Mouse (Mus musculus): ENCODE measurements at regions not wholly inside any gene's neighbourhood (a gene's known extent, or its start where the extent isn't known, plus 50 kb on each side); places are given as distances from the start of the nearest gene placed in this dataset.

DNA sequence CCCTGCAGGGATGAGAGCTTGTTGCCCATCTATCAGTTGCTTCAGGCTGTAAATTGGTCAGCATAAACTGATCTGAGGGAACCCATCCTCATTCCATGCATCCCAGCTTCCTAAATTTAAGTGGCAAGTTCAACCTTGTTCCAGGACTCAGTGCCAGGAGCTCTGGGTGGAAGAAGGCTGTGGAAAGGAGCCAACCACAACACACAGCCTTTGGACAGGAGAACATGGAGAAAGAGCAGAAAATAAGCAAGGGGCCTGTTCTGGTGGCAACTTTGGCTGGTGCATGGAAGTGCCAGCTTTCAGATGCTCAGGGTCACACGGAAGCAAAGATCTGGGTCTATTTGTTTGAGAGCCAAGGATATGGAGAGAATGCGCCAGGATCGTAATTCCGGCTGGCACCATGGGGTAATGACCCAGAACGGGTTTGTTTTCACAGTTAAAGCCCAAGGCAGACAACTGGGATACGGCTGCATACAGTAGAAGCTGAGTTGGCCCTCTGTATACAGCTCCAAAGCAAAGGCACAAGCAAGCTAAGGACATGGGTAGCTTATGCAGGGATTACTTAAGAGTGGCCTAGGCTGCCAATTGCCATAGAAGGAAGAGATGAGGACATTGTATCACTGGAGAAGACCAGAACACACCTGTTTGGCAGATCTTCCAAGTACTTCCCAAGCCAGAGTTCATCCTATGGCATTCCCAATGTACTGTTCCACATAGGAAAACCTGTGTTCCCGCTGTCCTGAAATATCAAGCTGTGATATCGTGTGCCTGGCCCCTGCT is 364.2 kb upstream of the Mgmt start:
- intact Hi-C loops (cut with DNase I): no loop called here
- DNase-seq (ENCODE audit: low spot score): no peak

DNA sequence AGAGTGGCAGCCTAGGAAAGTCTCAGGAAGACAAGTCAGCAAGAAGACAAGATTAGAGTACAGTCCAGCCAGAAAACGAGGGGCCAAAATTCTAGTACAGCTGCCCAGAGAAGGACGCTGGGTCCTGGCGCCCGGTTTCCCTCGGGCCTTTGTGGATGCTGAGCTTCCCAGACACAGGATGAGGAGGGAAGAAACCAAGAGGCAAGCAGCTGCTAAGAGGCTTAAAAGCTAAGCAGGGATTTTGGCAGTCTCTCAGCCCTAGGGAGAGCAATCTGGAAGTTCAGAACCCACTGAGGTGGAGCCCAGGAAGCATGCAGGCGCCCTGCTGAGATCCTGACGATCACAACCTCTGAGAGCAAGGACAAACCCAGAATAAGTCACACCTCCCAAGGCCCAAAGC is 363.1 kb upstream of the Mgmt start:
- no peak for DNase-seq (ENCODE audit: low spot score)
- intact Hi-C loops (cut with DNase I): no loop called here

DNA sequence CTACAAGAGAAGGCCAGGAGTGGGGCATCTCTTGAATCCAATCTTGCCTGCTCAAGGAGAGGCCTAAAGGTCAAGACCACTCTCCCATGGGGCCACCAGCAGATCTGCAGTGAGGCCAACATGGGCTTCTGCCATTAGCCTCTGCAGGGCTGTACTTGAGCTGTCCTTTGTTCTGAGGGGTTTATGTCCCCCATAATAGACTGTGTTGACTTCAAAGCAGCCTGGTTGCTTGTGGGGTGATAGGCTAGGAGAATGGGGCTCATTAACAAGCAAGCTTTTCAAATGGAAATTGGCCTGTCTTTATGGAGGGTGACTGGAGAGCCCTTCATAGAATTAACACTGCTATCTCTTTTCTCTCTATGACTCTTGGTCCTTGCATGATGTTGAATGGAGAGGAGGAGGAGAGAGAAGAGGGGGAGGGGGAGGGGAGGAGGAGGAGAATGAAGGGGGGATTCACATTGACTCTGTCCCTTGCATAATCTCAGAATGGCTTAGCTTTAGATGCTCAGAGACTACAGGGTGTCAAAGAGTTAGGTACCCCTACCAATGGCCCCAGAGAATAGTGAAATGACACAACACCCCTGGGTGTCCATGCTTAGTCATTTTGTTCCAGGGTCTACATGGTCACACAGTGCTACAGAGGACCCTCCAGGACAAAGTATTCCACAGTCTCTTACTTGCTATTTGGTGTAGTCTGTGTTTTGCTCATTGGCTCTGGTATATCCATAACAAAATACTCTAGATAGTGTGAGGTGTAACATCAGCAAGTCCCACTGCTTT is 352.3 kb upstream of the Mgmt start:
- DNase-seq (ENCODE audit: low spot score): no peak
- intact Hi-C loops (cut with DNase I): no loop called here

DNA sequence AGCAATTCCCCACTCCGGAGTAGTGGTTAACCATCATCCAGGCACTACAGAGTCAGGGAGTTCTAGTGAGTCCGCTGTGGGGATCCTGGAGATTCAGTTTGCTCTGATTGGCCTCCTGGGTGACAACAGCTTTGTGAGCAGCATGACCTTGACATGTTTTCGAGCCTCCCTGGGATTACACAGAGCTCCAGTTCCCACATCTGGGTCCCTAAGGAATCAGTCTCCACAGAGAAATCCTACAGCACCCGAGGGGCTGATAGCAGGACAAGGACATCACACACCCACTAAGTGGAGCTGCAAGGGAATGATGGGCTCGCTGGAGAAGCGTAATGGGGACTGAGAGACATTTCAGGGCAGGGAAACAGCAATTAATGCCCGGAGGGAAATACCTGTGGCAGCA is 351.5 kb upstream of the Mgmt start:
- DNase-seq (ENCODE audit: low spot score): no peak
- intact Hi-C loops (cut with DNase I): no loop called here

DNA sequence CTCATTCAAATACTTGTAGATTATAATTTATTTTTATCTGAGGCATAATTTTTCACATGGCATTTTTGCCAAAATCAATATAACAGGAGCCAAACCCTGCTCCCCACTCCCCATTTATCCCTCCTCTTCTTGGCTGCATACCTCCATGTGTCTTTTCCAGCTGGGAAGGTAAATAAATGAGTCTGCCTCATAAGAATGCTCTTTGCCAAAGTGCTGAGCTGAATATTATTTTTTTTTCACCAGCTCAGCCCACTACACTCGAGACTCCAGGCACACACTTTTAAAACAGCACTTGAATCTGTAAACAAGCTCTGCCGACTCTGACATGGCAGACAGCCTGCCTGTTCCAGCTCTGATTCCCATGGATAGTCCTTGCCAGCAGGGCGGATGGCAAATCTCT is 346.6 kb upstream of the Mgmt start:
- intact Hi-C loops (cut with DNase I): no loop called here
- DNase-seq (ENCODE audit: low spot score): no peak

DNA sequence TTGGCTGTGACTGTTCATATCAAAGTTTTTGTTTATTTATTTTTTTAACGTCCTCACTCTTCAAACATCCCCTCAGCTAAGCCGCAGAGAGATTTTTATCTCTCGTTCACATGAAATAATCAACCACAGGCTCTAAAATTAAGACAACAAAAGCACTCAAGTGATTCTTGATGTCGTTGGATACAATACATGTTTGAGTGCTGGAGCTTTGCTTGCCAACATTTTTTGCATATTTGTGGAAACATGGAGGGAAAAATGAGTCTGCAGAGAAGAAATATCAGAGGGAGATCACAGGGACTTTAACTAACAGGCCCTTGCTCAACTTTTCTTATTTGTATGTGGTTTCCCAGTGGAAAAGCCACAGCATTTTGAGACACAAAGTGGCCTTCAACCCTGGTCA is 338.0 kb upstream of the Mgmt start:
- intact Hi-C loops (cut with DNase I): no loop called here
- DNase-seq (ENCODE audit: low spot score): no peak

DNA sequence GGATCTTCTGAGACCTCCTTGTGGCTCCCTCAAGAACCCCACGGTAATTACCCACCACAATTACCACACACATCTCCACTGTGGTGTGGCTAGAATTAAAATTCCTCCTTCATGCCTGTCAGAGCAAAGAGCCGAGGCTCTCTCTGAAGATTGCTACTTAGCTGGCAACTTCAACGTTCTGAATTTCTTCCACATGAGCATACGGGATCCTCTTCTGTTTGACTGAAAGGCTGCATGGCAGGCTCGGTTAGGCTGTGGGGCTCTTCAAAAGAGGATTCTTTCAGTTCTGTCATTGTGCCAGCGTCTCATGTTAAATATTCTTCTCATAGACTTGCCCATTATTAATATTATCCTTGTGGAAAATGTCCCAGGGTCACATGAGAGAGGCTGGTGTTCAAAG is 334.9 kb upstream of the Mgmt start:
- DNase-seq (ENCODE audit: low spot score): no peak
- intact Hi-C loops (cut with DNase I): no loop called here

DNA sequence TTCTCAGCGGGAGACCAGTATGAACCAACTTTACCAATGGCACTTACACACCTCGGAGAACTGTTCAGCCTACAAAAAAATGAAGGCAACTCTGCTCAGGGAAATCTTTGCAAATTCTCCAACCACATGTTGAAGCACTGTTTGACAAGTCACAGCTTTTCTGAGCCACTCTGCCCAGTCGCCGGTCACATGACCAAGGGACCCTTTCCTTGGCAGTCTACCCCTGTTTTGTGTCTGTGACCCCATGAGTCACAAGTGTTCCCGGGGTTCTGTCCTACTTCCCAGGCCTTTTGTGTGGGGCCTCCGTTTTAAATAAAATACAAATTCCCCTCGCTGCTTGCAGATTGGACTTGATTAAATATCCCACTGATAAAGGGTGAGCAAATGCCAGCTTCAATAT is 323.5 kb upstream of the Mgmt start:
- DNase-seq (ENCODE audit: low spot score): peak; percentile 5
- intact Hi-C loops (cut with DNase I): no loop called here

DNA sequence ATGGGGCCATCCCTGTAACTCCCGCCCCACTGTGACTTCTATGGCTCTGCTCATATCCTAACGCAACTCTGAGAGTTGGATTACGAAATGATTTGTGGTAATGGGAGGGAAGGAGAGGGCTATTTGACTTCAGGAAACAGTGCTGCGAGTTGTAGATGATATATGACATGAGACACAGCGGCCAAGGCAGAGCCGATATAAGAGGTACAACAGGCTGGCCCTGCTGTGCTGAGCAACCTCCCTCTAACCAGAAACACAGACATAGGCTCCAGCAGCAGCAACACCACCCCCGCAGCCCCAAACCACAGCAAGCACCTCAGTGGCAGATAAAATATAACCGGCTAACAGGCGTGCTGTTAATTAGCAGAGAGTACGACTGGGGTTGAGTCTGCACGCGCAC is 312.5 kb upstream of the Mgmt start:
- intact Hi-C loops (cut with DNase I): no loop called here
- no peak for DNase-seq (ENCODE audit: low spot score)

DNA sequence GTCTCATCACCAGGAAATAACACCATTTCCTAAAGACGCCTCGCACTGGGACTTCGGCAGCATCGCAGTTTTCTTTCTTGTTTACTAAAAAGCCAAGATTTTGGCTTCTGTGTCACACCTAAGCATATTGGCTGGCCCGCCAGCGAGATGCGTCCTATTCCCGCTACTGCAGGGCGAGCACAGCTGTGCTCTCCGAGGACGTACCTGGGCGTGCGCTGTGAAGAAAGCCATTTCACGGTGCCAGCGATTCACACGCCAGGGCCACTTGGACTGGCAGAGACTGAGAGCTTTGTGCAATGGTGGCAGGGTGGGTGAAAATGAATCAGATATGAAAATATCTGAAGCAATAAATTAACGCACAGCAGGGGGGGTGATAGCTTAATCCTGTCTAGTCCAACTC is 310.1 kb upstream of the Mgmt start:
- DNase-seq (ENCODE audit: low spot score): no peak
- intact Hi-C loops (cut with DNase I): no loop called here

DNA sequence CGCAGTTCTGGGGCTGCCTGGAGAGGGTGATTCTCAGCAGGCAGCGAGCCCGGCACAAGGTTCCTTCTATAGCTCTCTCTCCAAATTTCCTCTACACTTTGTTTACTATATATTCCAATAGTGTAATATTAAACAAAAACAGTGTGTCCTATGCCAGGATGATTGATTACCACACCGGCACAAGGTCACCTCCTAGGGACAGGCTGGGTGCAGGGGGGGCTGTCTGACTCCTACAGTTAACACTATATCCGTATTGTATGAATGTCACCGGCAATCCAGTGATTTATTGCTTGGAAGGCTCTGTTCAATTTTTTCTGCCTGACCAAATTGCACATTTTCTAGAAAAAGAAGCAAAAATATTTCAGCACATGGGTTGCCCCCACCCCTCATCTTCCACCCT is 305.9 kb upstream of the Mgmt start:
- no peak for DNase-seq (ENCODE audit: low spot score)
- intact Hi-C loops (cut with DNase I): no loop called here

DNA sequence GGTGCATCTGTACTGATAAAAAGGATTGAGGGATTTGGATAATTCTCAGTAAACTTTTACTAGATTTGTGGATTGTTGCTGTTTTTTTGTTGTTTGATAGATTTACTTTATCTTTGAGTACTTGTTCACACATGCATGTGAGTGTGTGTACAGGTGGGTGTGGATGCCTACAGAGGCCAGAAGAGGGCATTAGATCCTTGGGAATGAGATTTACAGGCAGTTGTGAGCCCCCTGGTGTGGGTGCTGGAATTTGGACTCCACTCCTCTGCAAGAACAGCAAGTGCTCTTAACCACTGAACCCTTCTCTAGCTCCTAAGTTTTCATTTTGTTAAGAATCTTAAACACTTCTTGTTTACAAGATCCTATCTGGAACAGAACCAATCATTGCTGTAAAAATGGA is 303.5 kb upstream of the Mgmt start:
- intact Hi-C loops (cut with DNase I): no loop called here
- DNase-seq (ENCODE audit: low spot score): no peak

DNA sequence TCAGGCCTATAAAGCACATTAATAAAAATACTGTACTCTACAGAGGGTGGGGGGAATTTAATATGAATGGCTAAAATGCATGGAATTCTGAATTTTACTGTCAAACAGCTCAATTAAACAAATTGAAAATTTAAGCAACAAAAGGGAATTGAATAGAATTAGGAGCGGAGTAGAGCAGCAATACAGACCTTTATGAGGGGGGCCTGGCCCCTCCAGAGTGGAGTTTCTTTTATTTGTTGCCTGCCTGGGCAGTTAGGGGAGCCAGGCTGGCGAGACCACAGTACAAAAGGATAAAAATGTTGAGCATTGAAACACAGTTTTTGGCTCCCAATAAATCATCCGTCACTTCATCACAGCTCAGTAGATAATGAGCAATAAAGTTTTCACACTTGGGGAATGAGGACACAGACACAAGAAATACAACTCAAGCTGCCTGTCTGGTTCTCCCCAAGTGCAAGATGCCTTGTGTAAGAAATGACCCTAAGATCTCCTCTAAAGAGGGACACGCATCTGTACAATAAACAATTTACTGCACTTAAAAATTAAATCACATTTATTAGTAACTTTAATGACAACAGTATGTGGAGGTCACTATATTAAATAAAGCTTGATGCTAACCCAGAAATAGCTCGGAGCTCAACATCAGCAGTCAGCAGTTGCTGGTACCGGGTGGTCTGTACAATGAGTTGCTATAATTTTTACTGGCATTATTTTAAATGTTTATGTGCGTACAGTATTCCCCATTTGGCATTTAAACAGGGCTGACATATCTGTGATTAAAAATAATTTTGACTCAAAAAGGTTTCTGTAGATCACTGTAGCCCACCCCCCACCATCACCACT is 286.9 kb upstream of the Mgmt start:
- no peak for DNase-seq (ENCODE audit: low spot score)
- intact Hi-C loops (cut with DNase I): loop anchor here (10.0 kb wide), 1 partner anchor 717 kb away; no protein-coding TSS in a partner anchor

DNA sequence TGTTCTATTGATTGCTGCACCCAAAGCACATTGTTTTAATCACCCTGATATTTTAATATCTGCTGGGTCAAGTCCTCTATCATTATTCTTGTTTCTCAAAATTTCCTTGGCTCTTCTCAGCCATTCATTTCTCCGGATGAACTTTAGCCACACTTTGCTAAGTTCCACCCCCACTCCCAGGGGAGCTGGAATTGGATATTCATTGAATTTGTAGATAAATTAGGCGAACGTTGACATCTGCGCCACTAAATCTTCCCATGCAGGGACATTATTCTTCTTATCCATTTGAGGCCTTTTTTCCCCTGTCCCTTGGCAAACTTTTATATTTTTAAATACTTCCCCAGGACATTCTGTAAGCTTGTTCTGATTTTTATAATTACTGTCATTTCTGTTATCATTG is 280.9 kb upstream of the Mgmt start:
- intact Hi-C loops (cut with DNase I): no loop called here
- peak; percentile 47 for DNase-seq (ENCODE audit: low spot score)

DNA sequence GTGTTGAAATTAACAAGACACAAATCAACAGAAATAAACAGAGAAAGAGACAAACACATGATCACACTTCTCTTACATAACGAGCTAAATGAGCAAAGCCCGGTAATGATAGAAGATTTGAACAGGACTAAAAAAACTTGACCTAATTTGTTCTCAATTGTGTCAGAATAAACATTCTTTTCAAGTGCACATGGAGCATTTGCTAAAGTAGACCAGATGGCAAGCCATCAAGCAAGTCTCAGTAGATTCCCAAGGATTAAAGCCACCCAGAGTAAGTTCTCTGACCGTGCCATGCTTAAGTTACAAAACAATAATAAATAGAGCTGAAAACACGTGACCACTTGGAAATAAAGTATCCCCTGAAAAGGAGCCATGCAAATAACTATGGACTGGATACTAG is 269.9 kb upstream of the Mgmt start:
- intact Hi-C loops (cut with DNase I): no loop called here

DNA sequence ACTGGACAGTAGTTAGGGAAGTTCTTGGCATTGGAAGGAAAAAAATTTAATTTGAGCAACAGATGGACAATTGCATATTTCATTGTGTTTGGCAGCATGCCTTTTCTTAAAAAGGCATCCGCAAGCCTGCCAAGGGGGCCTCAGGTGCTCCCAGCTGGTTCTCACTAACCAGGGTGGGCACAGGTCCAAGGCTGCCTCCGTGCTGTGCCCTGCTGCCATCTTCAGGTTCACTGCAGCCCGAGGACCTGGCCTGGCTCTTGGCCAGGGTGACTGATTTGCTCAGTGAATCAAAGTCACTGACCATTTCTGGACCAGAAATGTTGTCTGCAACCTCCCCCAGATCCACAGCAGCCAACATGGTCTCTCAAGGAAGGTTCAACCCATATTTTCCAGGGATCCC is 263.3 kb upstream of the Mgmt start:
- intact Hi-C loops (cut with DNase I): no loop called here
- DNase-seq (ENCODE audit: low spot score): no peak

More for the DNA sequence above, 269.9 kb upstream of the Mgmt start:
- DNase-seq (ENCODE audit: low spot score): no peak

DNA sequence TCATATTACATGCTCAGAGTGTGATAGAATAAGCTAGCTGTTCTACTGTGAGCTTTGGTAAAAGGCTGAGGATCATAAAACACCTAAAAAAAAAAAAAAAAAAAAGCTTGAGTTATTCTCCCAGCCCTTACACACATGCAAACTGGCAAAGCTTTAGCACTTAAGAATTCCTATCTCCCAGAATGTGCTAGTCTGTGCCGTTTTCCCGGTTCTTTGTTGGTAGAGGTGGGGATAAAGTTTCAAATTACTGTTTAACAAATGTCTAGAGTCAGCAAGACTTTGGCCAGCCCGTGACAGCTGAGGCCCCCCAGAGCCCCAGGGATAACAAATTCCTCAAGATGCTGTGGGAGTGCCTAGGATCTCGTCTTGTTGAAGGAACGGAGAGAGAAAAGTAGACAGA is 254.3 kb upstream of the Mgmt start:
- DNase-seq (ENCODE audit: low spot score): no peak
- intact Hi-C loops (cut with DNase I): no loop called here

DNA sequence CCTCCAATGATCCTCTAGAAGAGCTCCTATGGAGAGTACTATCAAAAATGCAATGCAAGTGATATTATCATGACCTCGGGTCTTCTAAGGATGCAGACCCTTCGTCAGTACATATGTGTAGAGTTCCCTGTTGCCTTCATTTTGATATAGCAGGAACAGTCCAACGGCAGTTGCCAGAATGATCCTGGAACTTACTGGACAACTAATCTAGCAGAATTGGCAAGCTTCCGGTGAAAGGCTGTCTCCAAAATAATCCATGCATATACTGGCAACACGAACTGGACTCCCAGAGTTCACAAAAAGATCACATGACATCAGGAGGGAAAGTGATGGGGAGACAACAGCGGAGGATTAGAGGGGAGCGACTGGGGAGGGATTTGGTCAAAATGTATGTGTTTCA is 253.6 kb upstream of the Mgmt start:
- intact Hi-C loops (cut with DNase I): no loop called here
- no peak for DNase-seq (ENCODE audit: low spot score)

DNA sequence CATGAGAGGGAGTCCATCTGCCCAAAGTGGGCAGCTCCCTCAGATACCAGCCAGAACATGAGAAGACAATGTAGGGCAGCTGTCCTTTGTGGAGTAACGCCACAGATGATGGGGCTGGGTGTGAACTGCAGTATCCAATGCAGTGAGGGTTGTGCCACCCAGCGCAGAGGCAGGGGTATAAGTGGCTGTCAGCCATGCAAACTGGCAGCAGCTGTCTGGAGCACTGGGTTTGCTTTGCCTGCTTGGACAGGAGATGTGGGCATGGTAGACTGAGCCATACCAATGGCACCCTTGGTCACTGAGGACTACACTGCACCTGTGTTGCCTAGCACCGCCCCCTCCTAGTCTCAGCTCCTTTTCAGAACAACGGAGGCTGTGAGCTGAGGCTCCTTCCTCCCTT is 244.6 kb upstream of the Mgmt start:
- DNase-seq (ENCODE audit: low spot score): no peak
- intact Hi-C loops (cut with DNase I): no loop called here

DNA sequence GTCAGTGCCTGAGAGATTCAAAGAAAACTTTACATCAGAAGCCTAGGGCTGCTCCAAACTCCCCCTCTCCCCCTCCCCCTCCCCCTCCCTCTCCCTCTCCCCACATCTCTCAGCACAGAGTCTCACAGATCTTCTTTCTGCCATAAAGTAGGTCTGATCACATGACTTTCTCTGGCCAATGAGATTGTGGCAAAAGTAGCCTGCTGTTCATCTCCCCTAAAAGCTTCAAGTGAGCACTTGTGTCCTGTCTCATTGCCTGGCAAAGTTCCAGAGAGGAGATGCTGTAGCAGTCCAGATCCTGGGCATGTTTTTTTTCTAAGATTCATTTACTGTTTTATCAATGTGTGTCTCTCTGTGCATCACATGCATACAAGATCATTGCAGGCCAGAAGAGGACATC is 234.5 kb upstream of the Mgmt start:
- no peak for DNase-seq (ENCODE audit: low spot score)
- intact Hi-C loops (cut with DNase I): no loop called here

DNA sequence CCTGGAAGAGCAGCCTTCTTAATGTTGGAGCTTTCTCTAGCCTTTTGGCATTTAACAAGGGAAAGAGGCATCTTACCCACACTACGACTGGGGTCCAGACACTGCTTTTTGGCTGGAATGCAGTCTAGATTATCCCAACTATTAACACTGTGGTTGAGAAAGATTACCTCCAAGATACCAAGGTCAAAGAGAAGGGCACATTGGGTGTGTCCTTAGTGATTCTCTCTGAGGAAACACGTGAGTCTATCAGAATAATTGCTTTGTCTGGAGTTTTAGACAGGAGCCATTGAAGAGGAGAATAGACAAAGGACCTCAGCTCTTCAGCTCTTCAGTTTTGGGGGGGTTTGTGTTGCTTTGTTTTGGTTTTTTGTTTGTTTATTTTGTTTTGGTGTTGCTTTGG is 234.0 kb upstream of the Mgmt start:
- intact Hi-C loops (cut with DNase I): no loop called here
- DNase-seq (ENCODE audit: low spot score): no peak
